Mouse (Mus musculus) hindbrain, embryonic 11.5 days (tissue): ENCODE results near the gene Aldh16a1. TPM values are rescaled to one million over a fixed set of nuclear protein-coding genes. Genes with fewer than 3 reads are reported as not detected.
A peak's percentile ranks its signal among the peaks of the same experiment; 100 is the strongest.

ENCODE experiments used
- ATAC-seq: fragments of 200-750 bp; cut with Nextera tagmentation; 2 replicates; pipeline ENCODE4 v1.8.0; 2017; ENCODE audit warnings: mild to moderate bottlenecking, moderate TSS enrichment, moderate library complexity; ENCODE audit not compliant: low FRiP score
- DNase-seq: peaks from one replicate; pipeline ENCODE4 v3.0.0-alpha.2; 2015; ENCODE audit warnings: low spot score
- H3K27ac ChIP-seq: fragments of 300-500 bp; sonication (generic); 2 replicates; pipeline ENCODE4 v1.5.1; 2014; ENCODE audit warnings: mild to moderate bottlenecking, low read depth, low read length
- H3K27me3 ChIP-seq: fragments of 300-500 bp; sonication (generic); 2 replicates; pipeline ENCODE4 v1.6.1; 2014; ENCODE audit warnings: mild to moderate bottlenecking, low read length, moderate library complexity, mixed read lengths; ENCODE audit not compliant: control insufficient read depth, insufficient read depth
- H3K36me3 ChIP-seq: fragments of 300-500 bp; sonication (generic); 2 replicates; pipeline ENCODE4 v1.6.1; 2014; ENCODE audit warnings: mild to moderate bottlenecking, low read length, moderate library complexity, mixed read lengths; ENCODE audit not compliant: control insufficient read depth, insufficient read depth
- H3K4me1 ChIP-seq: fragments of 300-500 bp; sonication (generic); replicated peaks from 2 replicates; pipeline ENCODE4 v1.6.1; 2014; ENCODE audit warnings: low read length, mixed read lengths; ENCODE audit not compliant: control insufficient read depth, insufficient read depth
- H3K4me2 ChIP-seq: fragments of 300-500 bp; sonication (generic); replicated peaks from 2 replicates; pipeline ENCODE4 v1.6.1; 2014; ENCODE audit warnings: mild to moderate bottlenecking, low read depth, low read length
- H3K4me3 ChIP-seq: fragments of 300-500 bp; sonication (generic); 2 replicates; pipeline ENCODE4 v1.5.1; 2014; ENCODE audit warnings: low read depth, low read length
- H3K9ac ChIP-seq: fragments of 300-500 bp; sonication (generic); 2 replicates; pipeline ENCODE4 v1.6.1; 2014; ENCODE audit warnings: low read depth, low read length
- H3K9me3 ChIP-seq: fragments of 300-500 bp; sonication (generic); 2 replicates; pipeline ENCODE4 v1.6.1; 2016; ENCODE audit warnings: low read length; ENCODE audit not compliant: control insufficient read depth
- WGBS: fragments of 180-500 bp; shearing (Covaris S2); extraction: QIAGEN DNeasy Blood & Tissue Kit; methylation state at CpG from one replicate; pipeline ENCODE4 v1.1.7; 2014; 5-methylcytosine and 5-hydroxymethylcytosine counted together
- polyA plus RNA-seq: library from polyadenylated mRNA; unstranded; fragments of >200 nt; fragmentation: Nextera tagmentation; extraction: Ambion mirVana; gene quantifications from 2 replicates; pipeline ENCODE4 v1.2.1, GENCODE M21; 2014

The Aldh16a1 gene
- polyA plus RNA-seq, 1 experiment from 2014 or later, result 28.6 TPM

DNA sequence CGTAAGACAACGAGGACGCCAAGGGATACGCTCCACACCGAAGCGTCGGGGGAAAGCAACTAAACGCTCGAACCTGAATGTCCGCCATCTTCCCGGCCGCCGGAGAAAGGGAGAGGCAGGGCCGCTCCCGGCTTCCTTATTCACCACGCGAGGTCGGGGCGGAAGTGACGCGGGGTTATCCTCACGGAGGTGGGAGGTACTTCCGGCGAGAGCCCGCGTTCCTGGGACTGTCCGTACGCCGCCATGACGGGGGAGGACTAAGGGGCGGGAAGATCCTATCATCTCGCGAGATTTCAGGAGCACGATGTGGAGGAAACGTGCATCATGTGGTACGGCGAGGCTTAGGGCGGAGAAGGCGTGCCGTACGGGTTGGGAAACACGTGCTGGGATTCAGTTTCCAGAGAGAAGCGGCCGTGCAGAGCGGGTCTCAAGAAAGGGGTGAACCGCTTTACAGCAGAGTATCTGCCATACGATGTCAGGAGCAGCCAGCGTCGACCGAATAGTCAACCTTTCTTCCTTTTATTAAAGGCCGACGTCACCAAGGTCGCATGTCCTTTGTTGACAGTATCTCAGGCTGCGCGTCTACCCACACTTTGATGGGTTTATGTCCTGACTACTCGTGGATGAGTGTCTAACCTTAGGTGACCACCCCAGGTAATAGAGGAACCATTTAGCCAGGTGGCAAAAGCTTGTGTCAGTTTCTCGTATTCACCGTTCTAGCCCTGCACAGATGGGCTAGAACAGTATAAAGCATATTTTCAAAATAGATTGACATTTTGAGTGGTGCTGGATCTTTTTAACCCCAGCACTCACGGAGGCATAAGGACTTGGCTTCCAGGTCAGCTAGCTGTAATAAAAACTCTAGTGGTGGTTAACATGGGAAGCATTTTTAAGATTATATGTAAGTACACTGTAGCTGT lies 29.9 kb downstream of the Aldh16a1 start, which contains the start of gene Rps11:
Rps11 (minus strand) TSS at position 216 of the 920 bp plus-strand sequence.
- H3K9ac ChIP-seq, result peak within 1 kb of the TSS; percentile 83
- H3K4me2 ChIP-seq, result peak within 1 kb of the TSS; percentile 83
- H3K27me3 ChIP-seq, result no peaks in the 10 kb centered on the region
- H3K4me3 ChIP-seq, result peak within 1 kb of the TSS; percentile 69
- ATAC-seq (peak; percentile 82), DNase-seq (peak; percentile 100)
- H3K4me1 ChIP-seq, result peaks cover 8% of the 10 kb centered on the region
- H3K36me3 ChIP-seq, result peaks cover 47% of the 10 kb centered on the region
- no peaks in the 10 kb centered on the region for H3K9me3 ChIP-seq
- under 1% methylated on average over 59 of the region's 59 CpGs for WGBS
- H3K27ac ChIP-seq, result peak within 1 kb of the TSS; percentile 87

DNA sequence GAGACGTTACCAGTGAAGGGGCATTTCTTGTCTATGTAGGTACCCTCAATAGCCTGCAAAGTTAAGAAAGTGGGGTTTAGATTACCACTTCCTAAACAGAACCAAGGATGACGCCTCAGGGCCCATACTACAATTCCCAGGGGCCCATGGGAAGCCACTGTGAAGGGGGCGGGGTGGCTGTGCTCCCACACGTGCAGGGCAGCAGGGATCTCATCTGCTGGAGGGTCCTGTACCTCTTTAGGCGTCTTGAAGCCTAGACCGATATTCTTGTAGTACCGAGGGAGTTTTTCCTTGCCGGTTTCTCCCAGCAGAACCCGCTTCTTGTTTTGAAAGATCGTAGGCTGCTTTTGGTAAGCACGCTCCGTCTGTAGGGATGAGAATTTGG lies 31.2 kb downstream of the Aldh16a1 start:
- Histone ChIP-seq H3K36me3 (peaks cover 47% of the 10 kb centered on the region), H3K27ac (no peak overlapping the region)
- WGBS, result 30% methylated on average over 12 of the region's 12 CpGs

DNA sequence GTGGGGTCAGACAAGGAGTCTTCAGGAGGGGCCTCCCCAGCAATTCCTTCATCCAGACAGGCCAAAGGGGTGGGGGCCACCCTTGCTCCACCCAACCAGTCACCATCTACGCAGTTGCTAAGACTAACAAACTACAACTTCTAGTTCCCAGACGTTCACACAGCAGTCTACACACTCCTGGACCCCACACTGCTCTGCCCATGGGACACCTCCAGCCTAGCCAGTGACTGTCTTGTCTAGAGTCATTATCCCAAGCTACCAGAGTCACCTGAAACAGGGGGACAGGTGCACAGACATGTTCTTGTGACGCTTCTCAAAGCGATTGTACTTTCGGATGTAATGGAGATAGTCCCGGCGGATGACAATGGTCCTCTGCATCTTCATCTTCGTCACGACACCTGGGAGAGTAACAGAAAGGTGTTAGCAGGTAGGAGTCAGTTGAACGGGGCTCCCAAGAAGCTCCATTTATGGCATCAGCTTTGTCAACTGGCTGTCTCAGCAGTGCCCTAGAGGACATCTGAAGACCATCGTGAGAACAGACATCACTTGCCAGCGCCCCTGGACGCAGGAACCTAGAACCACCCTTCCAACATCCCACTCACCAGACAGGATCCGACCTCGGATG lies 31.7 kb downstream of the Aldh16a1 start:
- 87% methylated on average over 15 of the region's 15 CpGs for WGBS

More for the DNA sequence above, 31.2 kb downstream of the Aldh16a1 start:
- H3K9ac ChIP-seq, result peak overlapping the region; percentile 83
- no peaks in the 10 kb centered on the region for H3K27me3 ChIP-seq
- peak overlapping the region; percentile 83 for H3K4me2 ChIP-seq
- ATAC-seq (no peak), DNase-seq (no peak)
- H3K4me3 ChIP-seq, result peak overlapping the region; percentile 69
- peaks cover 8% of the 10 kb centered on the region for H3K4me1 ChIP-seq
- no peaks in the 10 kb centered on the region for H3K9me3 ChIP-seq

DNA sequence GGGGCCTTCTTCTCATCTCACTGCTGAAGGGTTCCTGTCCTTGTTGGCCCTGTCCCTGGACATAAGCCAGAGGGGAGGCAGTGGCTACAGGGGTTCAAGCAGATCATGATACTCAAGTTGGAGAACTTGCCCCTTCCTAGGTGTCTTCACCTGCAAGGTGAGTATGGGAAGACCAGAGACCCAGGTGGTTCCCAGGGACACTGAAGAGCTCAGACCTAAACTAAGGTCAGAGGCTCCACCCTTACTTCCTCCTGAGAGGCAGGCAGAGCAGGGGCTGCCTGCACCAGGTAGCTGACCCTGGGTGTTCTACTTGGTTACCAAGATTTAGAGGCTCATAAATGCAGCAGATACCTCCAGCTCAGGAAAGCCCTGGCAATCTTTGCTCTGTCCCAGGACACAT lies 32.4 kb downstream of the Aldh16a1 start:
- H3K9me3 ChIP-seq, result no peaks in the 10 kb centered on the region
- DNase-seq (no peak), ATAC-seq (no peak)
- H3K27ac ChIP-seq, result no peak overlapping the region
- 0 out of 2 replicates have a peak overlapping the region, but pooled peaks have one; percentile 2 for H3K4me3 ChIP-seq
- H3K27me3 ChIP-seq, result no peaks in the 10 kb centered on the region
- H3K36me3 ChIP-seq, result peaks cover 43% of the 10 kb centered on the region
- H3K4me1 ChIP-seq, result peaks cover 5% of the 10 kb centered on the region
- H3K4me2 ChIP-seq, result no peak overlapping the region
- H3K9ac ChIP-seq, result no peak overlapping the region

More for the DNA sequence above, 31.7 kb downstream of the Aldh16a1 start:
- Histone ChIP-seq H3K9me3 (no peaks in the 10 kb centered on the region), H3K27me3 (no peaks in the 10 kb centered on the region), H3K4me2 (peak overlapping the region; percentile 83), H3K4me3 (peak overlapping the region; percentile 69), H3K4me1 (peaks cover 8% of the 10 kb centered on the region), H3K36me3 (peaks cover 47% of the 10 kb centered on the region), H3K9ac (peak overlapping the region; percentile 83), H3K27ac (no peak overlapping the region)
- ATAC-seq (no peak), DNase-seq (no peak)

GRCm38 (mm10) chr7:45121404-45121803 lies 33.0 kb downstream of the Aldh16a1 start:
- no peak overlapping the region for H3K9ac ChIP-seq

DNA sequence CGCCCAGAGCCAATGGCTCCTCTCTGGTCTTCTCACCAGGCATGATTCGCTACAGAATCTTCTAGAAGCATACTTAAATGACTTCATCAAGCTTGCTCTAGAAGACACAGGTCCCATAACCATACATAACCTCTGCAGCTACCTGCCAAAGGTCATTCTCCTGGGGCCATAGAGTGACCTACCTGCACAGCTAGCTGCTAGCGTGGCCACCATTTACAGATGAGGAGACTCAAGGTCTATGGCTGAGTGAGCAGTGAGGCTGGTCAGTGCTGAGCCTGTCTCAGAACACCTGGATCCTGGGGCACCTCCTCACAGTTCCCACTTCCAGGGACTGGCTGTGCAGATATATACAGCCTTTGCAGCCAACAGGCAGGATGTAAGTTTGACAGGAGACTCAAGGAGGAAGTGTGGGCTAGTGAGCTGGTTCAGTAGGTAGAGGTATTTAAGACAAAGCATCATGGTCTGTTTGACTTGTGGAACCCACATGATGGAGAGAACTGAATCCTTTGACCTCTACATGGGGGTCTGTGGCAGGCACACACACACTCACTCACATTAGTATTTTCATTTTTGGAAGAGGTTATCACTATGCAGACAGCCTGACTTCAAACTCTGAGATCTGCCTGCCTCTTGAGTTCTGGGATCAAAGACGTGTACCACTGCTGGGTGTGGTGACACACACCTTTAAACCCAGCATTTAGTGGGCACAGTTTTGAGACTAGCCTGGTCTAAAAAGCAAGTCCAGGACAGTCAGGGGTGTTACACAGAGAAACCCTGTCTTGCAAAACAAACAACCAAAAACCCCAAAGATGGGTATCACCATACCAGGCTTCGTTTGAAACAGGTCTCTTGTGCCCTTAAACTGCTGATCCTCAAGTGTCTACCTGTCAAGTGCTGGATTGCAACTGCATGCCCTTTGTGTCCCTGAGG lies 34.3 kb downstream of the Aldh16a1 start:
- no peak overlapping the region for H3K27ac ChIP-seq
- H3K4me1 ChIP-seq, result no peaks in the 10 kb centered on the region; the same call in none of the 2 replicates
- ATAC-seq (no peak), DNase-seq (no peak)
- H3K36me3 ChIP-seq, result peaks cover 27% of the 10 kb centered on the region
- no peak overlapping the region for H3K4me3 ChIP-seq
- no peak overlapping the region for H3K4me2 ChIP-seq
- no peaks in the 10 kb centered on the region for H3K9me3 ChIP-seq
- H3K9ac ChIP-seq, result no peak overlapping the region
- WGBS, result 86% methylated on average over 5 of the region's 5 CpGs
- no peaks in the 10 kb centered on the region for H3K27me3 ChIP-seq

More at GRCm38 (mm10) chr7:45121404-45121803, 33.0 kb downstream of the Aldh16a1 start:
- Histone ChIP-seq H3K4me3 (no peak overlapping the region), H3K27ac (no peak overlapping the region), H3K4me2 (no peak overlapping the region), H3K36me3 (peaks cover 37% of the 10 kb centered on the region), H3K4me1 (peaks cover 3% of the 10 kb centered on the region), H3K27me3 (no peaks in the 10 kb centered on the region), H3K9me3 (no peaks in the 10 kb centered on the region)
- 79% methylated on average over 7 of the region's 8 CpGs for WGBS
- no peak for DNase-seq
- no peak for ATAC-seq

- no peak overlapping the region for H3K9ac ChIP-seq
- DNase-seq (no peak), ATAC-seq (no peak)
- 86% methylated on average over 6 of the region's 6 CpGs for WGBS
- H3K4me2 ChIP-seq, result no peak overlapping the region
- H3K9me3 ChIP-seq, result no peaks in the 10 kb centered on the region
- H3K4me3 ChIP-seq, result no peak overlapping the region
- H3K36me3 ChIP-seq, result peaks cover 27% of the 10 kb centered on the region
- no peaks in the 10 kb centered on the region; the same call in 1 of the 2 replicates for H3K4me1 ChIP-seq
- H3K27ac ChIP-seq, result no peak overlapping the region
- no peaks in the 10 kb centered on the region for H3K27me3 ChIP-seq
These were observed 36.0 kb downstream of the Aldh16a1 start for GRCm38 (mm10) chr7:45118336-45118735.

- Histone ChIP-seq H3K4me1 (no peaks in the 10 kb centered on the region; the same call in 1 of the 2 replicates), H3K27me3 (no peaks in the 10 kb centered on the region), H3K9me3 (no peaks in the 10 kb centered on the region), H3K4me2 (no peak overlapping the region), H3K4me3 (no peak overlapping the region), H3K27ac (no peak overlapping the region), H3K9ac (0 out of 2 replicates have a peak overlapping the region, but pooled peaks have one; percentile 7), H3K36me3 (peaks cover 23% of the 10 kb centered on the region)
- DNase-seq (no peak), ATAC-seq (no peak)
- WGBS, result 81% methylated on average over 8 of the region's 8 CpGs
These were observed 36.8 kb downstream of the Aldh16a1 start for GRCm38 (mm10) chr7:45117566-45117965.
